Mouse (Mus musculus): Measurements from ENCODE around the gene Dcun1d5. TPM values are rescaled to one million over a fixed set of nuclear protein-coding genes. Genes with fewer than 3 reads are reported as not detected.

Dcun1d5 gene
- total RNA-seq, 2 experiments from 2014 or later: 92.5 to 129 TPM

Other genes starting within 250 kb of the Dcun1d5 start
- 4.9 and 9.1 TPM in 2 replicates for gene Dync2h1, start 74 bp upstream of the Dcun1d5 start, total RNA-seq (2014; fragmentation: Nextera tagmentation)
- gene Dync2h1, start 74 bp upstream of the Dcun1d5 start, total RNA-seq (2017): 4.3 and 7.4 TPM in 2 replicates
- not detected in 2 replicates for gene Mmp13, start 88.0 kb downstream of the Dcun1d5 start, total RNA-seq (2014; fragmentation: Nextera tagmentation)
- not detected in 2 replicates for gene Mmp13, start 88.0 kb downstream of the Dcun1d5 start, total RNA-seq (2017)
- gene Mmp12, start 159.9 kb downstream of the Dcun1d5 start, total RNA-seq (2014; fragmentation: Nextera tagmentation): not detected in 2 replicates
- gene Mmp12, start 159.9 kb downstream of the Dcun1d5 start, total RNA-seq (2017): not detected in 2 replicates
- gene Mmp1b, start 203.5 kb downstream of the Dcun1d5 start, total RNA-seq (2014; fragmentation: Nextera tagmentation): not detected in 2 replicates
- gene Mmp1b, start 203.5 kb downstream of the Dcun1d5 start, total RNA-seq (2017): not detected in 2 replicates